Comparison of ENCODE assay signal across 9 mouse cellular contexts in the genomic region with DNA sequence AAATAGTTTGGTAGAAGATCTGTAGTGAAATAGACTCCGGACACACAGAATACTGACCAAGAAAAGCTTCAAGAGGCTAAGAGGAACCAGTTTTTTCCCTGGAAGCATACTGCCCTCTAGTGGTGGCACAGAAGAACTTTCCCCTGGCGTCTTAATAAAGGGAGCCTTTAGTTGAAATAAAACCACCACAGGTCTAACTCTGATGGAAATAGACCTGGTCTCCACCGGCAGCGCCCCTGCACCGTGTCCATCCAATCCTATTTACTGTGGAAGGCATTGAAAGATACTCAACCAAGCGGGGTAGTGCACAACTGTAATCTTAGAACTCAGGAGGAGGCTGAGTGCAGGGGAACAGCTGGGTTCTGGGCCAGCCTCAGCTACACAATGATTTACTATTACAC. TPM values are rescaled to one million over a fixed set of nuclear protein-coding genes. Genes with fewer than 3 reads are reported as not detected.
A peak's percentile ranks its signal among the peaks of the same experiment; 100 is the strongest.
DNase-seq lines count a peak whose midpoint lies in the region; ATAC-seq and TF ChIP-seq lines count a peak whose summit lies in the region.
"Had no signal": no experiment of that assay in that cellular context is flagged by ENCODE, and none has a peak within 500 bp of the region (broad histone marks: within the 10 kb centered on the region; RNA-seq: fewer than 3 reads in every experiment).

No protein-coding gene starts in this region.

- H3K9me3 ChIP-seq in hindbrain, embryonic 15.5 days = no peaks in the 10 kb centered on the region
- no peaks in the 10 kb centered on the region for H3K9me3 ChIP-seq in limb, embryonic 14.5 days (ENCODE audit: control insufficient read depth, low read length)
- H3K9me3 ChIP-seq: embryonic facial prominence, embryonic 15.5 days had no signal

- H3K27ac ChIP-seq in hindbrain, embryonic 15.5 days (replicated peaks) = no peak overlapping the region
- H3K27ac ChIP-seq in limb, embryonic 14.5 days (replicated peaks; ENCODE audit: low read depth, low read length) = no peak overlapping the region
- H3K27ac ChIP-seq: embryonic facial prominence, embryonic 15.5 days had no signal

- H3K36me3 ChIP-seq in hindbrain, embryonic 15.5 days = no peaks in the 10 kb centered on the region
- no peaks in the 10 kb centered on the region for H3K36me3 ChIP-seq in limb, embryonic 14.5 days (ENCODE audit: control insufficient read depth, insufficient read depth, low read length)
- H3K36me3 ChIP-seq: embryonic facial prominence, embryonic 15.5 days had no signal

- H3K27me3 ChIP-seq in hindbrain, embryonic 15.5 days = no peaks in the 10 kb centered on the region
- H3K27me3 ChIP-seq in limb, embryonic 14.5 days (ENCODE audit: control insufficient read depth, insufficient read depth, low read length) = no peaks in the 10 kb centered on the region
- H3K27me3 ChIP-seq: embryonic facial prominence, embryonic 15.5 days had no signal

- no peak for TF ChIP-seq POLR2A in limb, embryonic 14.5 days (IDR thresholded peaks at IDR 0.05; ENCODE audit: borderline replicate concordance, extremely low read depth, insufficient read depth, insufficient read length)

- no peak overlapping the region for H3K9ac ChIP-seq in hindbrain, embryonic 15.5 days
- no peak overlapping the region for H3K9ac ChIP-seq in limb, embryonic 14.5 days (ENCODE audit: low read depth, low read length, severe bottlenecking)
- H3K9ac ChIP-seq: embryonic facial prominence, embryonic 15.5 days had no signal

- no peak overlapping the region for H3K4me2 ChIP-seq in hindbrain, embryonic 15.5 days
- no peak overlapping the region for H3K4me2 ChIP-seq in limb, embryonic 14.5 days (replicated peaks; ENCODE audit: low read depth, low read length, severe bottlenecking)
- H3K4me2 ChIP-seq: embryonic facial prominence, embryonic 15.5 days had no signal

- WGBS in hindbrain, embryonic 15.5 days = 18% methylated on average over 6 of the region's 6 CpGs
- 13% methylated on average over 6 of the region's 6 CpGs for WGBS in limb, embryonic 14.5 days

- peak; percentile 64 for ATAC-seq in hindbrain, embryonic 15.5 days (ENCODE audit: low FRiP score, low read depth)
- peak; percentile 65; the same call in 1 of the 2 replicates for ATAC-seq in limb, embryonic 14.5 days (ENCODE audit: low FRiP score, low read depth)

- H3K4me3 ChIP-seq in hindbrain, embryonic 15.5 days = no peak overlapping the region
- no peak overlapping the region for H3K4me3 ChIP-seq in limb, embryonic 14.5 days (replicated peaks; ENCODE audit: low read length)
- H3K4me3 ChIP-seq: embryonic facial prominence, embryonic 15.5 days had no signal

- peak; percentile 23 to 54 for DNase-seq in left cerebral cortex, adult 18-20 months (ENCODE audit: low spot score in 2 of 2)
- DNase-seq in left cerebral cortex, adult 11 months (ENCODE audit: low spot score) = no peak
- DNase-seq in adrenal gland, adult 2 months = peak; percentile 10
- DNase-seq in embryo, embryonic 9.5 days (ENCODE audit: extremely low spot score) = peak; percentile 50
- DNase-seq in limb, embryonic 14.5 days (ENCODE audit: low spot score) = peak; percentile 84
- DNase-seq in natural killer cell, adult 2 months (ENCODE audit: low spot score in 2 of 2) = peak; percentile 42 to 52
- DNase-seq in testis, postnatal 10 days (ENCODE audit: low spot score) = peak; percentile 41

- H3K4me1 ChIP-seq in hindbrain, embryonic 15.5 days (replicated peaks) = no peaks in the 10 kb centered on the region
- H3K4me1 ChIP-seq in limb, embryonic 14.5 days (ENCODE audit: control insufficient read depth, insufficient read depth, low read length) = no peaks in the 10 kb centered on the region
- H3K4me1 ChIP-seq: embryonic facial prominence, embryonic 15.5 days had no signal

RNA-seq across cellular contexts. Expression of gene Clec12b, which starts 19.7 kb away (rescaled TPM):
- not detected for total RNA-seq in left cerebral cortex, adult 18-20 months (2021)
- under 1 TPM in 1 of 2 experiments, not detected in 1; 0.20 TPM for total RNA-seq in adrenal gland, adult 2 months (2021)
- polyA plus RNA-seq in adrenal gland, adult 2 months (2012; rRNA removed) = not detected in 2 replicates
- polyA plus RNA-seq in hindbrain, embryonic 15.5 days (2015; fragmentation: Nextera tagmentation; extraction: Ambion mirVana) = 0.26 and 0.71 TPM in 2 replicates
- 0.06 and 0.14 TPM in 2 replicates for polyA plus RNA-seq in limb, embryonic 14.5 days (2012; rRNA removed)
- not detected in 2 replicates for polyA plus RNA-seq in limb, embryonic 14.5 days (2014; fragmentation: Nextera tagmentation; extraction: Ambion mirVana)
- polyA plus RNA-seq: embryonic facial prominence, embryonic 15.5 days had no signal

RNA-seq across cellular contexts. Expression of gene Clec12a, which starts 23.5 kb away (rescaled TPM):
- under 1 TPM; 0.23 to 0.28 TPM for total RNA-seq in left cerebral cortex, adult 18-20 months (2021)
- 1 to 10 TPM; 1.2 to 1.8 TPM for total RNA-seq in adrenal gland, adult 2 months (2021)
- 0.16 and 0.23 TPM in 2 replicates for polyA plus RNA-seq in adrenal gland, adult 2 months (2012; rRNA removed)
- 0.32 and 0.46 TPM in 2 replicates for polyA plus RNA-seq in hindbrain, embryonic 15.5 days (2015; fragmentation: Nextera tagmentation; extraction: Ambion mirVana)
- polyA plus RNA-seq in limb, embryonic 14.5 days (2012; rRNA removed) = 0.69 and 1.1 TPM in 2 replicates
- 1.5 and 1.9 TPM in 2 replicates for polyA plus RNA-seq in limb, embryonic 14.5 days (2014; fragmentation: Nextera tagmentation; extraction: Ambion mirVana)

RNA-seq across cellular contexts. Expression of gene Clec1b, which starts 31.1 kb away (rescaled TPM):
- under 1 TPM in 1 of 2 experiments, not detected in 1; 0.72 TPM for total RNA-seq in left cerebral cortex, adult 18-20 months (2021)
- total RNA-seq in adrenal gland, adult 2 months (2021) = under 1 TPM; 0.35 to 0.43 TPM
- polyA plus RNA-seq in adrenal gland, adult 2 months (2012; rRNA removed) = 0.18 TPM in 1 of 2 replicates, not detected in the other
- 1.0 and 1.2 TPM in 2 replicates for polyA plus RNA-seq in hindbrain, embryonic 15.5 days (2015; fragmentation: Nextera tagmentation; extraction: Ambion mirVana)
- 0.59 and 0.78 TPM in 2 replicates for polyA plus RNA-seq in limb, embryonic 14.5 days (2012; rRNA removed)
- polyA plus RNA-seq in limb, embryonic 14.5 days (2014; fragmentation: Nextera tagmentation; extraction: Ambion mirVana) = 1.2 and 1.3 TPM in 2 replicates

RNA-seq across cellular contexts. Expression of gene 4922502D21Rik, which starts 34.4 kb away (rescaled TPM):
- total RNA-seq in left cerebral cortex, adult 18-20 months (2021) = not detected
- not detected for total RNA-seq in adrenal gland, adult 2 months (2021)
- not detected in 2 replicates for polyA plus RNA-seq in adrenal gland, adult 2 months (2012; rRNA removed)
- polyA plus RNA-seq in hindbrain, embryonic 15.5 days (2015; fragmentation: Nextera tagmentation; extraction: Ambion mirVana) = not detected in 2 replicates
- polyA plus RNA-seq in limb, embryonic 14.5 days (2012; rRNA removed) = not detected in 2 replicates
- polyA plus RNA-seq in limb, embryonic 14.5 days (2014; fragmentation: Nextera tagmentation; extraction: Ambion mirVana) = not detected in 2 replicates

RNA-seq across cellular contexts. Expression of gene Clec9a, which starts 42.7 kb away (rescaled TPM):
- not detected for total RNA-seq in left cerebral cortex, adult 18-20 months (2021)
- under 1 TPM; 0.23 to 0.73 TPM for total RNA-seq in adrenal gland, adult 2 months (2021)
- 0.20 and 0.24 TPM in 2 replicates for polyA plus RNA-seq in adrenal gland, adult 2 months (2012; rRNA removed)
- 0.13 and 0.16 TPM in 2 replicates for polyA plus RNA-seq in hindbrain, embryonic 15.5 days (2015; fragmentation: Nextera tagmentation; extraction: Ambion mirVana)
- polyA plus RNA-seq in limb, embryonic 14.5 days (2012; rRNA removed) = 0.08 and 0.13 TPM in 2 replicates
- 0.07 and 0.19 TPM in 2 replicates for polyA plus RNA-seq in limb, embryonic 14.5 days (2014; fragmentation: Nextera tagmentation; extraction: Ambion mirVana)
- polyA plus RNA-seq: embryonic facial prominence, embryonic 15.5 days had no signal
